Comparison of ENCODE assay signal across 8 mouse cellular contexts in genomic region chr1:180604579-180604978, GRCm38 (mm10). TPM values are rescaled to one million over a fixed set of nuclear protein-coding genes. Genes with fewer than 3 reads are reported as not detected.
A peak's percentile ranks its signal among the peaks of the same experiment; 100 is the strongest.
DNase-seq lines count a peak whose midpoint lies in the region; ATAC-seq and TF ChIP-seq lines count a peak whose summit lies in the region.

No protein-coding gene starts in this region.

- H3K9ac ChIP-seq in kidney, embryonic 16.5 days (replicated peaks; ENCODE audit: low read length) = no peak overlapping the region

- H3K27me3 ChIP-seq in kidney, embryonic 16.5 days (ENCODE audit: insufficient read depth, low read length) = no peaks in the 10 kb centered on the region
- H3K27me3 ChIP-seq in heart, embryonic 10.5 days (ENCODE audit: insufficient read depth, poor library complexity, severe bottlenecking) = no peaks in the 10 kb centered on the region
- H3K27me3 ChIP-seq in midbrain, embryonic 10.5 days (ENCODE audit: low read depth, poor library complexity, severe bottlenecking) = no peaks in the 10 kb centered on the region

- DNase-seq in kidney, postnatal 14 days = peak; percentile 21
- peak; percentile 88 for DNase-seq in cerebellum, adult 9-10 months
- peak; percentile 87 for DNase-seq in heart, embryonic 10.5 days (ENCODE audit: low spot score)
- peak; percentile 54 to 74 for DNase-seq in left cerebral cortex, adult 2 months (ENCODE audit: extremely low spot score in 1 of 2, low spot score in 2 of 2)
- peak; percentile 38 for DNase-seq in yolk sac, embryonic 10.5 days (ENCODE audit: low spot score)
- no peak for DNase-seq in midbrain, embryonic 10.5 days (ENCODE audit: low spot score)
- no peak for DNase-seq in thymus, postnatal 36 days

- no peaks in the 10 kb centered on the region for H3K9me3 ChIP-seq in kidney, embryonic 16.5 days (ENCODE audit: low read length)
- no peaks in the 10 kb centered on the region for H3K9me3 ChIP-seq in heart, embryonic 10.5 days
- no peaks in the 10 kb centered on the region for H3K9me3 ChIP-seq in midbrain, embryonic 10.5 days (replicated peaks)

- no peak for TF ChIP-seq CTCF in left cerebral cortex, adult 2 months (IDR thresholded peaks at IDR 0.05)

- no peak for ATAC-seq in kidney, embryonic 16.5 days (ENCODE audit: low FRiP score, low TSS enrichment)

- peaks cover 34% of the 10 kb centered on the region for H3K36me3 ChIP-seq in kidney, embryonic 16.5 days (ENCODE audit: insufficient read depth, low read length)
- peaks cover 43% of the 10 kb centered on the region for H3K36me3 ChIP-seq in heart, embryonic 10.5 days
- peaks cover 69% of the 10 kb centered on the region for H3K36me3 ChIP-seq in midbrain, embryonic 10.5 days

- H3K4me3 ChIP-seq in kidney, embryonic 16.5 days (ENCODE audit: low read length) = no peak overlapping the region
- H3K4me3 ChIP-seq in heart, embryonic 10.5 days = no peak overlapping the region
- H3K4me3 ChIP-seq in left cerebral cortex, adult 2 months = no peak overlapping the region
- no peak overlapping the region for H3K4me3 ChIP-seq in midbrain, embryonic 10.5 days

- 68% methylated on average over 4 of the region's 4 CpGs for WGBS in kidney, embryonic 16.5 days
- WGBS in heart, embryonic 10.5 days = 35% methylated on average over 4 of the region's 4 CpGs
- WGBS in midbrain, embryonic 10.5 days = 83% methylated on average over 4 of the region's 4 CpGs

- intact Hi-C loops in left cerebral cortex, adult 2 months (cut with DNase I) = no loop called here

- no peaks in the 10 kb centered on the region for H3K4me1 ChIP-seq in kidney, embryonic 16.5 days (ENCODE audit: insufficient read depth, low read length)
- H3K4me1 ChIP-seq in heart, embryonic 10.5 days = peaks cover 23% of the 10 kb centered on the region
- no peaks in the 10 kb centered on the region for H3K4me1 ChIP-seq in midbrain, embryonic 10.5 days

- no peak overlapping the region for H3K4me2 ChIP-seq in kidney, embryonic 16.5 days (replicated peaks; ENCODE audit: low read depth, low read length)

- H3K27ac ChIP-seq in kidney, embryonic 16.5 days (ENCODE audit: low read length) = no peak overlapping the region
- peak overlapping the region; percentile 59 for H3K27ac ChIP-seq in heart, embryonic 10.5 days
- peak overlapping the region; percentile 69 for H3K27ac ChIP-seq in left cerebral cortex, adult 2 months
- H3K27ac ChIP-seq in midbrain, embryonic 10.5 days (replicated peaks) = no peak overlapping the region

RNA-seq across cellular contexts. Expression of gene Parp1, which starts 35.9 kb away (rescaled TPM):
- polyA plus RNA-seq in kidney, embryonic 16.5 days (2015; fragmentation: Nextera tagmentation; extraction: Ambion mirVana) = 165 TPM in 2 replicates
- polyA plus RNA-seq in heart, embryonic 10.5 days (2016; fragmentation: Nextera tagmentation; extraction: Ambion mirVana) = 152 and 186 TPM in 2 replicates
- 10 to 100 TPM; 89.0 to 90.3 TPM for total RNA-seq in left cerebral cortex, adult 2 months (2021)
- polyA plus RNA-seq in midbrain, embryonic 10.5 days (2016; fragmentation: Nextera tagmentation; extraction: Ambion mirVana) = 301 and 311 TPM in 2 replicates

RNA-seq across cellular contexts. Expression of gene Lin9, which starts 36.4 kb away (rescaled TPM):
- polyA plus RNA-seq in kidney, embryonic 16.5 days (2015; fragmentation: Nextera tagmentation; extraction: Ambion mirVana) = 18.6 and 20.5 TPM in 2 replicates
- polyA plus RNA-seq in heart, embryonic 10.5 days (2016; fragmentation: Nextera tagmentation; extraction: Ambion mirVana) = 15.9 and 19.1 TPM in 2 replicates
- total RNA-seq in left cerebral cortex, adult 2 months (2021) = 1 to 10 TPM; 4.3 to 4.4 TPM
- 23.2 and 24.0 TPM in 2 replicates for polyA plus RNA-seq in midbrain, embryonic 10.5 days (2016; fragmentation: Nextera tagmentation; extraction: Ambion mirVana)

Comparison
In these comparisons a context has a peak if more than half of its experiments do, and no peak if none do; other contexts are left out.
1. DNase-seq: peak in kidney, postnatal 14 days (single experiment), cerebellum, adult 9-10 months (single experiment), heart, embryonic 10.5 days (single experiment), left cerebral cortex, adult 2 months (2 of 2) and yolk sac, embryonic 10.5 days (single experiment); none in midbrain, embryonic 10.5 days (single experiment) and thymus, postnatal 36 days (0 of 2).
2. H3K27ac ChIP-seq: peak in heart, embryonic 10.5 days (single experiment) and left cerebral cortex, adult 2 months (single experiment); none in kidney, embryonic 16.5 days (single experiment) and midbrain, embryonic 10.5 days (single experiment).